Mouse (Mus musculus) brain, adult 10 weeks (tissue): ENCODE results near the gene Rnase1. TPM values are rescaled to one million over a fixed set of nuclear protein-coding genes. Genes with fewer than 3 reads are reported as not detected.

Experiments used
- polyA plus RNA-seq: library from polyadenylated mRNA; stranded (reverse); fragments of 350-450 nt; fragmentation: Illumina TruSeq; extraction: RNeasy Lipid Tissue Mini Kit (QIAGEN cat#74804); gene quantifications from one replicate; pipeline ENCODE4 v1.2.3, GENCODE M21; 2015; ENCODE audit warnings: low read depth, low replicate concordance

The Rnase1 gene
- polyA plus RNA-seq, result not detected

GRCm38 (mm10) chr14:51146685-51147084 is at the start of gene Rnase1:
TSS of gene Rnase1 (minus strand) at chr14:51146785.

GRCm38 (mm10) chr14:51161976-51162375 is 15.4 kb upstream of the Rnase1 start, which contains the start of gene Rnase2b:
TSS of gene Rnase2b (plus strand) at chr14:51162260.

GRCm38 (mm10) chr14:51113916-51114560 is 32.5 kb downstream of the Rnase1 start, which contains the start of gene Eddm3b:
TSS of gene Eddm3b (plus strand) at chr14:51114426.

Other genes with a start within 250 kb of the Rnase1 start
- gene Klhl33, start 249.3 kb downstream of the Rnase1 start, polyA plus RNA-seq, result 4.0 TPM
- 56.7 TPM for gene Osgep, start 221.9 kb downstream of the Rnase1 start, polyA plus RNA-seq
- 67.7 TPM for gene Apex1, start 221.8 kb downstream of the Rnase1 start, polyA plus RNA-seq
- gene Pip4p1, start 215.9 kb downstream of the Rnase1 start, polyA plus RNA-seq, result 131 TPM
- gene Pnp, start 215.7 kb downstream of the Rnase1 start, polyA plus RNA-seq, result 18.9 TPM
- 29.9 TPM for gene Gm49342, start 202.3 kb downstream of the Rnase1 start, polyA plus RNA-seq
- 1.4 TPM for gene Pnp2, start 190.8 kb downstream of the Rnase1 start, polyA plus RNA-seq
- not detected for gene Rnase10, start 139.0 kb downstream of the Rnase1 start, polyA plus RNA-seq
- not detected for gene Rnase9, start 104.9 kb downstream of the Rnase1 start, polyA plus RNA-seq
- not detected for gene Rnase11, start 96.6 kb downstream of the Rnase1 start, polyA plus RNA-seq
- not detected for gene Rnase12, start 89.1 kb downstream of the Rnase1 start, polyA plus RNA-seq
- not detected for gene Olfr750, start 72.3 kb downstream of the Rnase1 start, polyA plus RNA-seq
- gene Rnase4, start 55.7 kb downstream of the Rnase1 start, polyA plus RNA-seq, result 36.0 TPM
- 4.3 TPM for gene Ang, start 55.6 kb downstream of the Rnase1 start, polyA plus RNA-seq
- gene Eddm3b, start 32.4 kb downstream of the Rnase1 start, polyA plus RNA-seq, result not detected
- 1.1 TPM for gene Rnase6, start 22.9 kb downstream of the Rnase1 start, polyA plus RNA-seq
- not detected for gene Rnase2b, start 15.5 kb upstream of the Rnase1 start, polyA plus RNA-seq
- not detected for gene Ang2, start 52.4 kb upstream of the Rnase1 start, polyA plus RNA-seq
- gene Ear14, start 56.6 kb upstream of the Rnase1 start, polyA plus RNA-seq, result not detected
- not detected for gene Rnase2a, start 109.3 kb upstream of the Rnase1 start, polyA plus RNA-seq
- gene Gm7247, start 215.0 kb upstream of the Rnase1 start, polyA plus RNA-seq, result not detected